Mouse (Mus musculus): ENCODE results near the gene Met. TPM values are rescaled to one million over a fixed set of nuclear protein-coding genes. Genes with fewer than 3 reads are reported as not detected.

Met gene
- polyA plus RNA-seq, 1 experiment = 2.3 TPM

DNA sequence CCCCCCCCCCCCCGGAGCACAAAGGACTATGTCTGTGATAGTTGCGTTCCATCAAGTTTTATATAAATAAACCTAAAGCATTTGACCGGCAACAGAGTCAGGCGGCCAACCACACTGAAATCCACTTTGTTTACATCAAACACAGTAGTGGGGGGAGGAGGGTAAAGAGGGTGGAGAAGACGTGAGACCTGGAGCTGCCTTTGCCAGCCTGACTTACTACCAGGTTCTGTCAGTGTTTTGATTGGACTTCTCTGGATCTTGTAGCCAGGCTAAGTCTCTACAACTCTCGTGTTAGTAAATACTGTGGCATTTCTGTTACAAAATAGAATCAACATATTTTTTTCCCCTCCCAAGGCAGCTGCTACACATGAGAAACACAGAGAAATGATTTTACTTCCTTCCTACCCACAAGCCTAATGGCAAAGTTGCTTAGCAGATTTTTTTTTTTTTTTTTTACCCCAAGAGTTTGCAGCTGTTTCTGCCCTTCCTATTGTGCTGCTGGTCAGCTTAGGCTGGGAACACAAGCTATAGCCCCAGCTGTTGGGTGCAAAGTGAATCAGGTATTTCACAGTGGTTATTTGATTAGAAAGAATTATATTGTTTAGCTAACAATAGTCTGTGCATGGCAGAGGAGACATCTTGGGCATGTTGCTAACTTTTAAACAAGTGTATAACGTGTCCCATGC is 52.3 kb downstream of the Met start:
- no peaks in the 10 kb centered on the region for H3K36me3 ChIP-seq (ENCODE audit: control insufficient read depth, insufficient read depth, low read length)
- no peak for TF ChIP-seq CTCF (IDR thresholded peaks at IDR 0.05; ENCODE audit: extremely low read depth, insufficient read depth, insufficient read length, insufficient replicate concordance)
- TF ChIP-seq POLR2A (IDR thresholded peaks at IDR 0.05; ENCODE audit: low read depth, low read length) = no peak
- H3K4me1 ChIP-seq (ENCODE audit: control insufficient read depth, insufficient read depth, insufficient read length) = no peaks in the 10 kb centered on the region
- H3K4me3 ChIP-seq (ENCODE audit: extremely low read depth, insufficient read depth, insufficient read length) = no peak overlapping the region
- 37% methylated on average over 7 of the region's 7 CpGs for WGBS
- no peak overlapping the region for H3K27ac ChIP-seq (ENCODE audit: insufficient read depth, low read length)
- H3K27me3 ChIP-seq (ENCODE audit: control insufficient read depth, insufficient read depth, low read length) = no peaks in the 10 kb centered on the region
- DNase-seq (ENCODE audit: low read depth in 1 of 2, low spot score in 2 of 2) = no peak

GRCm38 (mm10) chr6:17521901-17522717 is 58.5 kb downstream of the Met start:
- no peak for TF ChIP-seq POLR2A (IDR thresholded peaks at IDR 0.05; ENCODE audit: low read depth, low read length)
- no peak for TF ChIP-seq CTCF (IDR thresholded peaks at IDR 0.05; ENCODE audit: extremely low read depth, insufficient read depth, insufficient read length, insufficient replicate concordance)
- no peaks in the 10 kb centered on the region for H3K4me1 ChIP-seq (ENCODE audit: control insufficient read depth, insufficient read depth, insufficient read length)
- H3K27ac ChIP-seq (ENCODE audit: insufficient read depth, low read length) = no peak overlapping the region
- WGBS = 84% methylated on average over 8 of the region's 8 CpGs
- no peak overlapping the region for H3K4me3 ChIP-seq (ENCODE audit: extremely low read depth, insufficient read depth, insufficient read length)
- no peaks in the 10 kb centered on the region for H3K36me3 ChIP-seq (ENCODE audit: control insufficient read depth, insufficient read depth, low read length)
- no peak for DNase-seq (ENCODE audit: low read depth in 1 of 2, low spot score in 2 of 2)
- H3K27me3 ChIP-seq (ENCODE audit: control insufficient read depth, insufficient read depth, low read length) = no peaks in the 10 kb centered on the region

- H3K27ac ChIP-seq (ENCODE audit: insufficient read depth, low read length) = no peak overlapping the region
- no peak for DNase-seq (ENCODE audit: low read depth in 1 of 2, low spot score in 2 of 2)
- no peak for TF ChIP-seq POLR2A (IDR thresholded peaks at IDR 0.05; ENCODE audit: low read depth, low read length)
- no peaks in the 10 kb centered on the region for H3K4me1 ChIP-seq (ENCODE audit: control insufficient read depth, insufficient read depth, insufficient read length)
- no peaks in the 10 kb centered on the region for H3K27me3 ChIP-seq (ENCODE audit: control insufficient read depth, insufficient read depth, low read length)
- no peaks in the 10 kb centered on the region for H3K36me3 ChIP-seq (ENCODE audit: control insufficient read depth, insufficient read depth, low read length)
- H3K4me3 ChIP-seq (ENCODE audit: extremely low read depth, insufficient read depth, insufficient read length) = no peak overlapping the region
- 86% methylated on average over 4 of the region's 4 CpGs for WGBS
Measured at GRCm38 (mm10) chr6:17522917-17523316, 59.3 kb downstream of the Met start.

- no peak for DNase-seq (ENCODE audit: low read depth in 1 of 2, low spot score in 2 of 2)
- no peaks in the 10 kb centered on the region for H3K36me3 ChIP-seq (ENCODE audit: control insufficient read depth, insufficient read depth, low read length)
- H3K4me3 ChIP-seq (ENCODE audit: extremely low read depth, insufficient read depth, insufficient read length) = no peak overlapping the region
- TF ChIP-seq POLR2A (IDR thresholded peaks at IDR 0.05; ENCODE audit: low read depth, low read length) (no peak), CTCF (IDR thresholded peaks at IDR 0.05; ENCODE audit: extremely low read depth, insufficient read depth, insufficient read length, insufficient replicate concordance) (no peak)
- no peaks in the 10 kb centered on the region for H3K4me1 ChIP-seq (ENCODE audit: control insufficient read depth, insufficient read depth, insufficient read length)
- H3K27me3 ChIP-seq (ENCODE audit: control insufficient read depth, insufficient read depth, low read length) = no peaks in the 10 kb centered on the region
- 62% methylated on average over 6 of the region's 6 CpGs for WGBS
- H3K27ac ChIP-seq (ENCODE audit: insufficient read depth, low read length) = no peak overlapping the region
Measured at GRCm38 (mm10) chr6:17529490-17530269, 66.1 kb downstream of the Met start.

GRCm38 (mm10) chr6:17541615-17542014 is 78.0 kb downstream of the Met start:
- Histone ChIP-seq H3K4me3 (ENCODE audit: extremely low read depth, insufficient read depth, insufficient read length) (no peak overlapping the region), H3K27me3 (ENCODE audit: control insufficient read depth, insufficient read depth, low read length) (no peaks in the 10 kb centered on the region), H3K4me1 (ENCODE audit: control insufficient read depth, insufficient read depth, insufficient read length) (no peaks in the 10 kb centered on the region), H3K27ac (ENCODE audit: insufficient read depth, low read length) (no peak overlapping the region), H3K36me3 (ENCODE audit: control insufficient read depth, insufficient read depth, low read length) (no peaks in the 10 kb centered on the region)
- DNase-seq (ENCODE audit: low read depth in 1 of 2, low spot score in 2 of 2) = no peak
- 98% methylated on average over 8 of the region's 8 CpGs for WGBS
- no peak for TF ChIP-seq CTCF (IDR thresholded peaks at IDR 0.05; ENCODE audit: extremely low read depth, insufficient read depth, insufficient read length, insufficient replicate concordance)
- no peak for TF ChIP-seq POLR2A (IDR thresholded peaks at IDR 0.05; ENCODE audit: low read depth, low read length)

- TF ChIP-seq CTCF (IDR thresholded peaks at IDR 0.05; ENCODE audit: extremely low read depth, insufficient read depth, insufficient read length, insufficient replicate concordance) (no peak), POLR2A (IDR thresholded peaks at IDR 0.05; ENCODE audit: low read depth, low read length) (no peak)
- peak; percentile 2 to 23 for DNase-seq (ENCODE audit: low read depth in 1 of 2, low spot score in 2 of 2)
- no peak overlapping the region for H3K4me3 ChIP-seq (ENCODE audit: extremely low read depth, insufficient read depth, insufficient read length)
- H3K36me3 ChIP-seq (ENCODE audit: control insufficient read depth, insufficient read depth, low read length) = no peaks in the 10 kb centered on the region
- no peaks in the 10 kb centered on the region for H3K4me1 ChIP-seq (ENCODE audit: control insufficient read depth, insufficient read depth, insufficient read length)
- no peak overlapping the region for H3K27ac ChIP-seq (ENCODE audit: insufficient read depth, low read length)
- no peaks in the 10 kb centered on the region for H3K27me3 ChIP-seq (ENCODE audit: control insufficient read depth, insufficient read depth, low read length)
- 77% methylated on average over 7 of the region's 7 CpGs for WGBS
Measured at GRCm38 (mm10) chr6:17542383-17542782, 78.8 kb downstream of the Met start.
